Mouse (Mus musculus): ENCODE results near the gene Gab1.

GRCm38 (mm10) chr8:80847912-80848311, 32.4 kb downstream of the Gab1 start:
- no peak for TF ChIP-seq CTCF (IDR thresholded peaks at IDR 0.05; ENCODE audit: low read depth)
- no peak for TF ChIP-seq EP300 (optimal IDR thresholded peaks at IDR 0.05)
